Mouse (Mus musculus) MEL (cell line): ENCODE measurements around the gene Mitf.
A peak's percentile ranks its signal among the peaks of the same experiment; 100 is the strongest.

Experiments used
- CTCF ChIP-seq, 3 experiments: IDR thresholded peaks in 2 of 3; conservative IDR thresholded peaks in 1 of 3; 2 replicates each; pipeline ENCODE4 v1.5.1; 2011 to 2012; ENCODE audit warnings: low read length in 3 of 3, low read depth in 2 of 3, mild to moderate bottlenecking in 2 of 3, improper control_type of control experiment in 1 of 3, inconsistent platforms in 1 of 3, mixed read lengths in 1 of 3, moderate library complexity in 1 of 3; ENCODE audit not compliant: control insufficient read depth in 1 of 3, insufficient read depth in 1 of 3, poor library complexity in 1 of 3, severe bottlenecking in 1 of 3
- MAX ChIP-seq: IDR thresholded peaks from 2 replicates; pipeline ENCODE4 v1.6.1; 2011; ENCODE audit warnings: low read length, improper control_type of control experiment
- MEF2A ChIP-seq: IDR thresholded peaks from 2 replicates; pipeline ENCODE4 v1.6.1; 2014; ENCODE audit warnings: low read depth, mild to moderate bottlenecking, inconsistent platforms, low read length, improper control_type of control experiment; ENCODE audit not compliant: poor library complexity, insufficient replicate concordance, severe bottlenecking; ENCODE audit errors: extremely low read depth
- USF2 ChIP-seq, 2 experiments: IDR thresholded peaks; 2 replicates each; pipeline ENCODE4 v1.6.1; 2011 to 2012; ENCODE audit warnings: improper control_type of control experiment in 2 of 2, low read length in 2 of 2, borderline replicate concordance in 1 of 2, inconsistent platforms in 1 of 2, low read depth in 1 of 2, mild to moderate bottlenecking in 1 of 2; ENCODE audit not compliant: insufficient read depth in 1 of 2
- ZC3H11A ChIP-seq: IDR thresholded peaks from 2 replicates; pipeline ENCODE4 v1.6.1; 2012; ENCODE audit warnings: low read depth, mild to moderate bottlenecking, inconsistent platforms, low read length, improper control_type of control experiment

DNA sequence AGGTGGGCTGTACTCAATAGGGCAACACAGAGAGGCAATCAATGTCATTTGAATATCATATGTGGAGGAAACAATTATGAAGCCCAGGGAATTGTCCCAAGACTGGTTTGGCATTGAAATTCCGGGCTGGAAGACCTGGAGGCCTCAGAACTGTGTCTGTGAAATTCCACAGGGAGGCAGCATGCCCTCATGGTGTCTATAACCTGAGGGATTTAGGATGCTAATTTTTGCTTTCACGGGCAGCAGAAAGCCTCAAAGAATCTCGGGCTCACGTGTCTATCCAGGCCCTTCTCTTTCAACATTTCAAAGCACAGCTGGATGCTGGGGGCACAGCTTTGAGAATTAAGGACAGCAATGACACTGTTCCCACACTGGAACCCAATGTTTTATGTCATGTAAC is 45.5 kb upstream of the Mitf start:
- TF ChIP-seq CTCF (IDR thresholded peaks at IDR 0.05 in 2 of 3, conservative IDR thresholded peaks at IDR 0.05 in 1 of 3; ENCODE audit: control insufficient read depth in 1 of 3, insufficient read depth in 1 of 3, low read depth in 2 of 3, low read length in 3 of 3, poor library complexity in 1 of 3, severe bottlenecking in 1 of 3) (peak in 2 of 3 experiments; percentile 9 to 32; a peak in 2 of 6 replicates), USF2 (IDR thresholded peaks at IDR 0.05; ENCODE audit: borderline replicate concordance in 1 of 2, insufficient read depth in 1 of 2, low read depth in 1 of 2, low read length in 2 of 2) (no peak), ZC3H11A (no peak; the same call in 1 of the 2 replicates), MAX (no peak), MEF2A (no peak)
